Mouse (Mus musculus): ENCODE data around the gene Sun1.

Sun1 gene

GRCm38 (mm10) chr5:139286142-139286941 is 85.9 kb downstream of the Sun1 start:
- DNase-seq (ENCODE audit: low spot score) = no peak

GRCm38 (mm10) chr5:139287099-139287498 is 86.7 kb downstream of the Sun1 start:
- DNase-seq (ENCODE audit: low spot score) = no peak

- DNase-seq (ENCODE audit: low spot score) = no peak
These were observed 87.3 kb downstream of the Sun1 start for GRCm38 (mm10) chr5:139287787-139288186.

GRCm38 (mm10) chr5:139288591-139288990 is 88.2 kb downstream of the Sun1 start:
- no peak for DNase-seq (ENCODE audit: low spot score)

GRCm38 (mm10) chr5:139290467-139291259 is 90.2 kb downstream of the Sun1 start:
- DNase-seq (ENCODE audit: low spot score) = no peak

- DNase-seq (ENCODE audit: low spot score) = no peak
These were observed 91.5 kb downstream of the Sun1 start for GRCm38 (mm10) chr5:139291811-139292560.

GRCm38 (mm10) chr5:139294089-139294488 is 93.7 kb downstream of the Sun1 start:
- no peak for DNase-seq (ENCODE audit: low spot score)

- DNase-seq (ENCODE audit: low spot score) = no peak
These were observed 96.7 kb downstream of the Sun1 start for GRCm38 (mm10) chr5:139297092-139297491.

GRCm38 (mm10) chr5:139297745-139298144 is 97.3 kb downstream of the Sun1 start:
- DNase-seq (ENCODE audit: low spot score) = no peak

Data from ovary, postnatal 10 days (tissue).